Comparison of ENCODE assay signal across 8 mouse cellular contexts in genomic region chrX:57920376-57920775, GRCm38 (mm10).
A peak's percentile ranks its signal among the peaks of the same experiment; 100 is the strongest.
DNase-seq lines count a peak whose midpoint lies in the region; ATAC-seq and TF ChIP-seq lines count a peak whose summit lies in the region.

No protein-coding gene starts in this region.

- H3K27me3 ChIP-seq in heart, embryonic 15.5 days = peaks cover 61% of the 10 kb centered on the region
- H3K27me3 ChIP-seq in forebrain, embryonic 14.5 days (replicated peaks; ENCODE audit: control insufficient read depth, insufficient read depth, low read length) = peaks cover 9% of the 10 kb centered on the region; the same call in 1 of the 2 replicates
- H3K27me3 ChIP-seq in liver, postnatal 0 days (ENCODE audit: insufficient read depth, low read length) = peaks cover 59% of the 10 kb centered on the region

- no peak for TF ChIP-seq EP300 in liver, postnatal 0 days (IDR thresholded peaks at IDR 0.05; ENCODE audit: low read depth)

- H3K4me2 ChIP-seq in heart, embryonic 15.5 days = peak overlapping the region; percentile 49
- H3K4me2 ChIP-seq in forebrain, embryonic 14.5 days (ENCODE audit: low read length) = peak overlapping the region; percentile 29
- H3K4me2 ChIP-seq in liver, postnatal 0 days (ENCODE audit: low read depth, low read length) = peak overlapping the region; percentile 58

- H3K9ac ChIP-seq in heart, embryonic 15.5 days = no peak overlapping the region
- H3K9ac ChIP-seq in forebrain, embryonic 14.5 days (ENCODE audit: low read length) = no peak overlapping the region
- H3K9ac ChIP-seq in liver, postnatal 0 days (replicated peaks) = no peak overlapping the region

- no peaks in the 10 kb centered on the region for H3K9me3 ChIP-seq in heart, embryonic 15.5 days (replicated peaks)
- H3K9me3 ChIP-seq in forebrain, embryonic 14.5 days (replicated peaks; ENCODE audit: control insufficient read depth, low read length) = no peaks in the 10 kb centered on the region
- H3K9me3 ChIP-seq in liver, postnatal 0 days (ENCODE audit: low read length) = no peaks in the 10 kb centered on the region

- peak overlapping the region; percentile 31 for H3K4me3 ChIP-seq in heart, embryonic 15.5 days
- H3K4me3 ChIP-seq in forebrain, embryonic 14.5 days (ENCODE audit: low read depth, low read length) = 0 out of 2 replicates have a peak overlapping the region, but pooled peaks have one; percentile 4
- H3K4me3 ChIP-seq in liver, postnatal 0 days (ENCODE audit: low read depth, low read length) = peak overlapping the region; percentile 27
- no peak overlapping the region for H3K4me3 ChIP-seq in layer of hippocampus, adult 2 months

- no peaks in the 10 kb centered on the region for H3K36me3 ChIP-seq in heart, embryonic 15.5 days
- no peaks in the 10 kb centered on the region for H3K36me3 ChIP-seq in forebrain, embryonic 14.5 days (ENCODE audit: control insufficient read depth, insufficient read depth, low read length)
- H3K36me3 ChIP-seq in liver, postnatal 0 days (replicated peaks; ENCODE audit: insufficient read depth, low read length) = no peaks in the 10 kb centered on the region

- DNase-seq in heart, postnatal 36 days = no peak
- peak; percentile 51 for DNase-seq in brain, embryonic 14.5 days (ENCODE audit: low read depth)
- DNase-seq in forebrain, embryonic 14.5 days (ENCODE audit: low spot score) = peak; percentile 6
- DNase-seq in liver, postnatal 0 days = no peak
- DNase-seq in adrenal gland, postnatal 14 days = no peak
- DNase-seq in layer of hippocampus, adult 2 months (ENCODE audit: low spot score in 2 of 2) = no peak
- no peak for DNase-seq in spleen, postnatal 36 days (ENCODE audit: low spot score in 2 of 2)

- no peaks in the 10 kb centered on the region; the same call in 1 of the 2 replicates for H3K4me1 ChIP-seq in heart, embryonic 15.5 days (replicated peaks)
- H3K4me1 ChIP-seq in forebrain, embryonic 14.5 days (ENCODE audit: control insufficient read depth, insufficient read depth, low read length) = no peaks in the 10 kb centered on the region
- no peaks in the 10 kb centered on the region for H3K4me1 ChIP-seq in liver, postnatal 0 days (ENCODE audit: insufficient read depth)

- WGBS in heart, embryonic 15.5 days = 20% methylated on average over 18 of the region's 18 CpGs
- WGBS in forebrain, embryonic 14.5 days = 33% methylated on average over 18 of the region's 18 CpGs
- 19% methylated on average over 18 of the region's 18 CpGs for WGBS in liver, postnatal 0 days (ENCODE audit: insufficient replicate concordance)

- TF ChIP-seq POLR2A in brain, embryonic 14.5 days (IDR thresholded peaks at IDR 0.05; ENCODE audit: borderline replicate concordance, extremely low read depth, insufficient read depth, insufficient read length, poor library complexity, severe bottlenecking) = no peak

- ATAC-seq in heart, embryonic 15.5 days (replicated peaks; ENCODE audit: insufficient number of reproducible peaks, insufficient read depth, low FRiP score, low read depth) = no peak
- no peak for ATAC-seq in forebrain, embryonic 14.5 days
- no peak for ATAC-seq in liver, postnatal 0 days

- H3K27ac ChIP-seq in heart, embryonic 15.5 days = no peak overlapping the region
- peak overlapping the region; percentile 39; the same call in 1 of the 2 replicates for H3K27ac ChIP-seq in forebrain, embryonic 14.5 days (ENCODE audit: low read depth, low read length)
- no peak overlapping the region for H3K27ac ChIP-seq in liver, postnatal 0 days (ENCODE audit: low read depth)
- no peak overlapping the region for H3K27ac ChIP-seq in layer of hippocampus, adult 2 months

- no peak for TF ChIP-seq CTCF in brain, embryonic 14.5 days (IDR thresholded peaks at IDR 0.05; ENCODE audit: borderline replicate concordance, extremely low read depth, insufficient read depth, insufficient read length)
- TF ChIP-seq CTCF in liver, postnatal 0 days (IDR thresholded peaks at IDR 0.05; ENCODE audit: low read depth) = no peak
- TF ChIP-seq CTCF in layer of hippocampus, adult 2 months (conservative IDR thresholded peaks at IDR 0.05) = no peak

- intact Hi-C loops in heart, postnatal 36 days (cut with DNase I) = loop anchor here (5.0 to 10.0 kb wide), 3 partner anchors 97 to 574 kb away; no protein-coding TSS in a partner anchor

Comparison
In these comparisons a context has a peak if more than half of its experiments do, and no peak if none do; other contexts are left out.
1. DNase-seq: peak in brain, embryonic 14.5 days (single experiment) and forebrain, embryonic 14.5 days (single experiment); none in heart, postnatal 36 days (0 of 2), liver, postnatal 0 days (single experiment), adrenal gland, postnatal 14 days (single experiment), layer of hippocampus, adult 2 months (0 of 2) and spleen, postnatal 36 days (0 of 2).
2. Peak in every context shown above with its lines, with median percentiles within 50 percentile points of each other: H3K4me2 ChIP-seq.